Mouse (Mus musculus): Measurements from ENCODE around the gene Guca1a. TPM values are rescaled to one million over a fixed set of nuclear protein-coding genes. Genes with fewer than 3 reads are reported as not detected.

Guca1a gene
- polyA plus RNA-seq (2015; fragmentation: Nextera tagmentation; extraction: Ambion mirVana), result 0.19 and 0.31 TPM in 2 replicates

GRCm38 (mm10) chr17:47400451-47400850 lies at the start of gene Guca1a:
Gene Guca1a (minus strand): TSS chr17:47400584.
- H3K36me3 ChIP-seq, result no peaks in the 10 kb centered on the region
- H3K9ac ChIP-seq (replicated peaks), result no peak within 1 kb of the TSS
- 15% methylated on average over 10 of the region's 10 CpGs for WGBS
- H3K4me3 ChIP-seq (replicated peaks), result no peak within 1 kb of the TSS
- H3K4me1 ChIP-seq (replicated peaks), result peaks cover 3% of the 10 kb centered on the region; the same call in 1 of the 2 replicates
- no peak within 1 kb of the TSS for H3K27ac ChIP-seq
- H3K9me3 ChIP-seq, result no peaks in the 10 kb centered on the region
- ATAC-seq, result no peak
- peaks cover 30% of the 10 kb centered on the region for H3K27me3 ChIP-seq
- no peak within 1 kb of the TSS for H3K4me2 ChIP-seq (replicated peaks)

GRCm38 (mm10) chr17:47449432-47449831 lies 49.0 kb upstream of the Guca1a start:
- Histone ChIP-seq H3K9me3 (no peaks in the 10 kb centered on the region), H3K27me3 (no peaks in the 10 kb centered on the region), H3K9ac (replicated peaks) (no peak overlapping the region), H3K4me2 (replicated peaks) (no peak overlapping the region), H3K36me3 (no peaks in the 10 kb centered on the region), H3K4me1 (replicated peaks) (no peaks in the 10 kb centered on the region), H3K4me3 (replicated peaks) (no peak overlapping the region), H3K27ac (no peak overlapping the region)
- 78% methylated on average over 5 of the region's 5 CpGs for WGBS
- ATAC-seq, result no peak

- Histone ChIP-seq H3K4me3 (replicated peaks) (no peak overlapping the region), H3K4me2 (replicated peaks) (no peak overlapping the region), H3K9me3 (no peaks in the 10 kb centered on the region), H3K36me3 (no peaks in the 10 kb centered on the region), H3K9ac (replicated peaks) (no peak overlapping the region), H3K4me1 (replicated peaks) (no peaks in the 10 kb centered on the region), H3K27ac (no peak overlapping the region), H3K27me3 (no peaks in the 10 kb centered on the region)
- no peak for ATAC-seq
- 58% methylated on average over 8 of the region's 8 CpGs for WGBS
Measured at GRCm38 (mm10) chr17:47448523-47449372, 48.4 kb upstream of the Guca1a start.

GRCm38 (mm10) chr17:47446561-47446960 lies 46.2 kb upstream of the Guca1a start:
- H3K4me1 ChIP-seq (replicated peaks), result no peaks in the 10 kb centered on the region
- H3K9me3 ChIP-seq, result no peaks in the 10 kb centered on the region
- no peak overlapping the region for H3K4me3 ChIP-seq (replicated peaks)
- no peaks in the 10 kb centered on the region for H3K36me3 ChIP-seq
- 91% methylated on average over 11 of the region's 11 CpGs for WGBS
- no peaks in the 10 kb centered on the region for H3K27me3 ChIP-seq
- ATAC-seq, result no peak
- H3K27ac ChIP-seq, result no peak overlapping the region
- H3K9ac ChIP-seq (replicated peaks), result no peak overlapping the region
- no peak overlapping the region for H3K4me2 ChIP-seq (replicated peaks)

- Histone ChIP-seq H3K27ac (no peak overlapping the region), H3K4me2 (replicated peaks) (no peak overlapping the region), H3K36me3 (no peaks in the 10 kb centered on the region), H3K27me3 (no peaks in the 10 kb centered on the region), H3K4me1 (replicated peaks) (no peaks in the 10 kb centered on the region), H3K4me3 (replicated peaks) (no peak overlapping the region), H3K9me3 (no peaks in the 10 kb centered on the region), H3K9ac (replicated peaks) (no peak overlapping the region)
- 64% methylated on average over 9 of the region's 9 CpGs for WGBS
- ATAC-seq, result no peak
Measured at GRCm38 (mm10) chr17:47446025-47446424, 45.6 kb upstream of the Guca1a start.

- Histone ChIP-seq H3K27me3 (no peaks in the 10 kb centered on the region), H3K4me1 (replicated peaks) (peaks cover 2% of the 10 kb centered on the region), H3K9ac (replicated peaks) (no peak overlapping the region), H3K36me3 (no peaks in the 10 kb centered on the region), H3K27ac (no peak overlapping the region), H3K9me3 (no peaks in the 10 kb centered on the region), H3K4me3 (replicated peaks) (no peak overlapping the region), H3K4me2 (replicated peaks) (no peak overlapping the region)
- no peak for ATAC-seq
- 76% methylated on average over 11 of the region's 11 CpGs for WGBS
Measured at GRCm38 (mm10) chr17:47445518-47445917, 45.1 kb upstream of the Guca1a start.

- peaks cover 5% of the 10 kb centered on the region for H3K27me3 ChIP-seq
- no peak for ATAC-seq
Measured at GRCm38 (mm10) chr17:47444113-47444512, 43.7 kb upstream of the Guca1a start.

GRCm38 (mm10) chr17:47442271-47442670 lies 41.9 kb upstream of the Guca1a start:
- H3K9ac ChIP-seq (replicated peaks), result no peak overlapping the region
- H3K36me3 ChIP-seq, result no peaks in the 10 kb centered on the region
- ATAC-seq, result no peak
- H3K4me3 ChIP-seq (replicated peaks), result no peak overlapping the region
- WGBS, result 92% methylated on average over 3 of the region's 3 CpGs
- H3K4me2 ChIP-seq (replicated peaks), result no peak overlapping the region
- H3K9me3 ChIP-seq, result no peaks in the 10 kb centered on the region
- no peak overlapping the region for H3K27ac ChIP-seq
- H3K27me3 ChIP-seq, result peaks cover 23% of the 10 kb centered on the region
- peaks cover 10% of the 10 kb centered on the region for H3K4me1 ChIP-seq (replicated peaks)

More at GRCm38 (mm10) chr17:47444113-47444512, 43.7 kb upstream of the Guca1a start:
- no peaks in the 10 kb centered on the region for H3K36me3 ChIP-seq
- 78% methylated on average over 6 of the region's 6 CpGs for WGBS
- no peak overlapping the region for H3K4me2 ChIP-seq (replicated peaks)
- peaks cover 9% of the 10 kb centered on the region for H3K4me1 ChIP-seq (replicated peaks)
- H3K4me3 ChIP-seq (replicated peaks), result no peak overlapping the region
- H3K27ac ChIP-seq, result no peak overlapping the region
- H3K9ac ChIP-seq (replicated peaks), result no peak overlapping the region
- no peaks in the 10 kb centered on the region for H3K9me3 ChIP-seq

- no peak overlapping the region for H3K27ac ChIP-seq
- peaks cover 18% of the 10 kb centered on the region for H3K4me1 ChIP-seq (replicated peaks)
- WGBS, result 76% methylated on average over 19 of the region's 19 CpGs
- no peak overlapping the region for H3K4me3 ChIP-seq (replicated peaks)
- H3K9me3 ChIP-seq, result no peaks in the 10 kb centered on the region
- no peak overlapping the region for H3K9ac ChIP-seq (replicated peaks)
- no peak for ATAC-seq
- no peaks in the 10 kb centered on the region for H3K36me3 ChIP-seq
- H3K27me3 ChIP-seq, result peaks cover 31% of the 10 kb centered on the region
- H3K4me2 ChIP-seq (replicated peaks), result no peak overlapping the region
Measured at GRCm38 (mm10) chr17:47441296-47442051, 41.1 kb upstream of the Guca1a start.

GRCm38 (mm10) chr17:47440359-47440890 lies 40.0 kb upstream of the Guca1a start:
- H3K4me2 ChIP-seq (replicated peaks), result no peak overlapping the region
- H3K9me3 ChIP-seq, result no peaks in the 10 kb centered on the region
- peak; percentile 49; the same call in 1 of the 2 replicates for ATAC-seq
- 2% methylated on average over 9 of the region's 9 CpGs for WGBS
- peak overlapping the region; percentile 59; the same call in 1 of the 2 replicates for H3K27ac ChIP-seq
- H3K4me3 ChIP-seq (replicated peaks), result no peak overlapping the region
- H3K36me3 ChIP-seq, result no peaks in the 10 kb centered on the region
- H3K27me3 ChIP-seq, result peaks cover 40% of the 10 kb centered on the region
- no peak overlapping the region for H3K9ac ChIP-seq (replicated peaks)
- peaks cover 21% of the 10 kb centered on the region for H3K4me1 ChIP-seq (replicated peaks)

- no peak overlapping the region for H3K27ac ChIP-seq
- no peaks in the 10 kb centered on the region for H3K9me3 ChIP-seq
- WGBS, result 39% methylated on average over 9 of the region's 9 CpGs
- no peak overlapping the region for H3K9ac ChIP-seq (replicated peaks)
- no peaks in the 10 kb centered on the region for H3K36me3 ChIP-seq
- H3K27me3 ChIP-seq, result peaks cover 40% of the 10 kb centered on the region
- H3K4me2 ChIP-seq (replicated peaks), result no peak overlapping the region
- H3K4me1 ChIP-seq (replicated peaks), result peaks cover 21% of the 10 kb centered on the region
- no peak for ATAC-seq
- H3K4me3 ChIP-seq (replicated peaks), result no peak overlapping the region
Measured at GRCm38 (mm10) chr17:47439396-47440028, 39.1 kb upstream of the Guca1a start.

All from midbrain, embryonic 13.5 days (tissue).